Comparison of ENCODE assay signal across 15 mouse cellular contexts in the genomic region with DNA sequence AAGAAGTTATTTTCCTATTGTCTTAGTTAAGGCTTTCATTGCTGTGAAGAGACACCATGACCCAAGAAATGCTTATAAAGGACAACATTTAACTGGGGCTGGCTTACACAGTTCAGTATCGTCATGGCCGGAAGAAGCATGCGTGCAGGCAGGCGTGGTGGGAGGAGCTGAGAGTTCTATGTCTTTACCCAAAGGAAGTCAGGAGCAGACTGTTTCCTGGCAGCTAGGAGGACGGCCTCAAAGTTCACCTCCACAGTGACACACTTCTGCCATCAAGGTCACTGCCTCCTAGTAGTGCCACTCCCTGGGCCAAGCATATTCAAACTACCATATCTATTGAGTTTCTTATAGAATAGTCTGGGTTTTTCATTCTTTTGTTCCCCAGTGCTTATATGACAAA.
"Had no signal": no experiment of that assay in that cellular context is flagged by ENCODE, and none has a peak within 500 bp of the region (broad histone marks: within the 10 kb centered on the region; RNA-seq: fewer than 3 reads in every experiment).

No protein-coding gene starts in this region.

- DNase-seq: lung, adult 2 months; lung, postnatal 14 days; lung, postnatal 36 days; right cerebral cortex, postnatal 25 days; right cerebral cortex, postnatal 4 days; spleen, adult 18-20 months; thymus, adult 18-20 months; thymus, postnatal 14 days; thymus, postnatal 36 days had no signal

- H3K4me3 ChIP-seq: lung, embryonic 15.5 days; megakaryocyte, embryonic 14.5 days; midbrain, embryonic 13.5 days; midbrain, embryonic 15.5 days; neural tube, embryonic 12.5 days had no signal

- H3K27me3 ChIP-seq: midbrain, embryonic 15.5 days had no signal

- H3K36me3 ChIP-seq: lung, embryonic 15.5 days; midbrain, embryonic 13.5 days; midbrain, embryonic 15.5 days; neural tube, embryonic 12.5 days had no signal

- H3K27ac ChIP-seq: lung, embryonic 15.5 days; macrophage; midbrain, embryonic 13.5 days; midbrain, embryonic 15.5 days; neural tube, embryonic 12.5 days had no signal

- H3K4me1 ChIP-seq: lung, embryonic 15.5 days; megakaryocyte, embryonic 14.5 days; neural tube, embryonic 12.5 days had no signal

- H3K9me3 ChIP-seq: lung, embryonic 15.5 days; midbrain, embryonic 13.5 days; midbrain, embryonic 15.5 days; neural tube, embryonic 12.5 days had no signal
